Mouse (Mus musculus) spleen, adult 2 months (tissue): ENCODE data around the gene Tesk1.

Experiments
- CTCF ChIP-seq: fragments of 200-500 bp; IDR thresholded peaks from 2 replicates; pipeline ENCODE4 v1.5.1; 2011; ENCODE audit warnings: mild to moderate bottlenecking, inconsistent platforms; ENCODE audit not compliant: insufficient read depth, insufficient read length, insufficient replicate concordance; ENCODE audit errors: extremely low read depth
- POLR2A ChIP-seq: fragments of 200-500 bp; IDR thresholded peaks from 2 replicates; pipeline ENCODE4 v1.6.1; 2011; ENCODE audit warnings: low read depth, low read length, inconsistent platforms

GRCm38 (mm10) chr4:43496587-43496986 lies 54.8 kb downstream of the Tesk1 start:
- TF ChIP-seq CTCF (no peak), POLR2A (no peak)
